Mouse (Mus musculus) G1E (cell line): Measurements from ENCODE around the gene H2-DMb1. TPM values are rescaled to one million over a fixed set of nuclear protein-coding genes. Genes with fewer than 3 reads are reported as not detected.

Experiments
- ATAC-seq: 2 replicates; pipeline ENCODE4 v1.8.0; 2016; ENCODE audit warnings: mild to moderate bottlenecking; ENCODE audit not compliant: insufficient number of reproducible peaks, poor library complexity, low FRiP score, severe bottlenecking; ENCODE audit errors: extremely low read depth
- DNase-seq: peaks from one replicate; pipeline ENCODE4 v3.0.0; 2012; ENCODE audit warnings: low spot score
- H3K27me3 ChIP-seq: 2 replicates; pipeline ENCODE4 v1.6.1; 2012; ENCODE audit warnings: mild to moderate bottlenecking, low read length, inconsistent platforms; ENCODE audit not compliant: insufficient read depth
- H3K36me3 ChIP-seq: replicated peaks from 2 replicates; pipeline ENCODE3; 2012; ENCODE audit warnings: mild to moderate bottlenecking, inconsistent platforms
- H3K4me1 ChIP-seq: 2 replicates; pipeline ENCODE4 v1.6.1; 2012; ENCODE audit warnings: low read depth, low read length, inconsistent platforms, mixed read lengths; ENCODE audit not compliant: insufficient read depth
- H3K4me3 ChIP-seq: 2 replicates; pipeline ENCODE4 v1.5.1; 2012; ENCODE audit warnings: low read depth, mild to moderate bottlenecking, inconsistent platforms, low read length, moderate library complexity, mixed read lengths
- H3K9me3 ChIP-seq: replicated peaks from 2 replicates; pipeline ENCODE4 v1.6.1; 2012; ENCODE audit warnings: inconsistent platforms
- GATA1 ChIP-seq: IDR thresholded peaks from 2 replicates; pipeline ENCODE4 v1.6.1; 2012; ENCODE audit warnings: borderline replicate concordance, low read length, inconsistent platforms, mixed read lengths
- GATA2 ChIP-seq: IDR thresholded peaks from 2 replicates; pipeline ENCODE4 v1.6.1; 2012; ENCODE audit warnings: low read depth, low read length, inconsistent platforms, borderline replicate concordance
- TAL1 ChIP-seq: conservative IDR thresholded peaks from 2 replicates; pipeline ENCODE4 v1.6.1; 2012; ENCODE audit warnings: low read depth, low read length, inconsistent platforms, mixed read lengths
- polyA plus RNA-seq: library from polyadenylated mRNA; stranded (reverse); fragments of >175 nt; gene quantifications from 2 replicates; pipeline ENCODE4 v1.2.3, GENCODE M21; 2012
- total RNA-seq, 2 experiments: library from RNA; stranded (forward) in 1 of 2; stranded (reverse) in 1 of 2; fragments of 200-1000 nt in 1 of 2; fragments of >200 nt in 1 of 2; fragmentation: Nextera tagmentation in 1 of 2; gene quantifications; 2 replicates each; pipeline ENCODE4 v1.2.3; 2014 to 2017

The H2-DMb1 gene
- total and polyA plus RNA-seq, 3 experiments: 0.10 to 0.44 TPM; not detected in 1

GRCm38 (mm10) chr17:34209680-34210079 lies 56.8 kb downstream of the H2-DMb1 start:
- H3K36me3 ChIP-seq: peaks cover 72% of the 10 kb centered on the region
- no peak for DNase-seq
- H3K4me1 ChIP-seq: peaks cover 79% of the 10 kb centered on the region
- H3K27me3 ChIP-seq: no peaks in the 10 kb centered on the region
- no peak for ATAC-seq
- TF ChIP-seq GATA2 (no peak), TAL1 (no peak), GATA1 (no peak)
- no peak overlapping the region for H3K4me3 ChIP-seq
- peaks cover 3% of the 10 kb centered on the region for H3K9me3 ChIP-seq

Other genes with a start within 250 kb of the H2-DMb1 start
Only the 20 nearest of the 32 such genes appear.
- gene Rps18, start 197.1 kb upstream of the H2-DMb1 start, total RNA-seq (2014; fragmentation: Nextera tagmentation): 2,195 and 2,298 TPM in 2 replicates
- gene Rps18, start 197.1 kb upstream of the H2-DMb1 start, total RNA-seq (2017): 1,704 and 1,830 TPM in 2 replicates
- 739 and 1,633 TPM in 2 replicates for gene Rps18, start 197.1 kb upstream of the H2-DMb1 start, polyA plus RNA-seq
- gene H2-K1, start 152.7 kb upstream of the H2-DMb1 start, total RNA-seq (2014; fragmentation: Nextera tagmentation): not detected in 2 replicates
- 0.16 and 0.23 TPM in 2 replicates for gene H2-K1, start 152.7 kb upstream of the H2-DMb1 start, total RNA-seq (2017)
- gene H2-K1, start 152.7 kb upstream of the H2-DMb1 start, polyA plus RNA-seq: 0.58 and 0.74 TPM in 2 replicates
- 8.4 and 9.7 TPM in 2 replicates for gene Ring1, start 128.4 kb upstream of the H2-DMb1 start, total RNA-seq (2014; fragmentation: Nextera tagmentation)
- 10.9 and 13.1 TPM in 2 replicates for gene Ring1, start 128.4 kb upstream of the H2-DMb1 start, total RNA-seq (2017)
- gene Ring1, start 128.4 kb upstream of the H2-DMb1 start, polyA plus RNA-seq: 46.4 and 59.9 TPM in 2 replicates
- gene H2-Ke6, start 125.0 kb upstream of the H2-DMb1 start, total RNA-seq (2014; fragmentation: Nextera tagmentation): 77.5 and 87.1 TPM in 2 replicates
- gene H2-Ke6, start 125.0 kb upstream of the H2-DMb1 start, total RNA-seq (2017): 44.7 and 45.9 TPM in 2 replicates
- 58.6 and 78.0 TPM in 2 replicates for gene H2-Ke6, start 125.0 kb upstream of the H2-DMb1 start, polyA plus RNA-seq
- 16.9 and 17.5 TPM in 2 replicates for gene Slc39a7, start 121.4 kb upstream of the H2-DMb1 start, total RNA-seq (2014; fragmentation: Nextera tagmentation)
- 58.0 and 60.1 TPM in 2 replicates for gene Slc39a7, start 121.4 kb upstream of the H2-DMb1 start, total RNA-seq (2017)
- gene Slc39a7, start 121.4 kb upstream of the H2-DMb1 start, polyA plus RNA-seq: 66.0 and 98.1 TPM in 2 replicates
- gene Rxrb, start 121.3 kb upstream of the H2-DMb1 start, total RNA-seq (2014; fragmentation: Nextera tagmentation): 27.7 and 29.7 TPM in 2 replicates
- 30.5 and 34.7 TPM in 2 replicates for gene Rxrb, start 121.3 kb upstream of the H2-DMb1 start, total RNA-seq (2017)
- gene Rxrb, start 121.3 kb upstream of the H2-DMb1 start, polyA plus RNA-seq: 175 and 211 TPM in 2 replicates
- gene Col11a2, start 113.6 kb upstream of the H2-DMb1 start, total RNA-seq (2014; fragmentation: Nextera tagmentation): 0.45 and 0.92 TPM in 2 replicates
- 0.58 and 1.6 TPM in 2 replicates for gene Col11a2, start 113.6 kb upstream of the H2-DMb1 start, total RNA-seq (2017)
- gene Col11a2, start 113.6 kb upstream of the H2-DMb1 start, polyA plus RNA-seq: 1.9 and 2.3 TPM in 2 replicates
- gene H2-Oa, start 60.7 kb upstream of the H2-DMb1 start, total RNA-seq (2014; fragmentation: Nextera tagmentation): not detected in 2 replicates
- gene H2-Oa, start 60.7 kb upstream of the H2-DMb1 start, total RNA-seq (2017): 0.11 TPM in 1 of 2 replicates, not detected in the other
- not detected in 2 replicates for gene H2-Oa, start 60.7 kb upstream of the H2-DMb1 start, polyA plus RNA-seq
- gene H2-DMa, start 33.5 kb upstream of the H2-DMb1 start, total RNA-seq (2014; fragmentation: Nextera tagmentation): 11.0 and 16.1 TPM in 2 replicates
- gene H2-DMa, start 33.5 kb upstream of the H2-DMb1 start, total RNA-seq (2017): 2.8 and 3.8 TPM in 2 replicates
- 0.62 and 1.3 TPM in 2 replicates for gene H2-DMa, start 33.5 kb upstream of the H2-DMb1 start, polyA plus RNA-seq
- 336 and 447 TPM in 2 replicates for gene Brd2, start 30.4 kb upstream of the H2-DMb1 start, total RNA-seq (2014; fragmentation: Nextera tagmentation)
- gene Brd2, start 30.4 kb upstream of the H2-DMb1 start, total RNA-seq (2017): 214 and 244 TPM in 2 replicates
- 198 and 298 TPM in 2 replicates for gene Brd2, start 30.4 kb upstream of the H2-DMb1 start, polyA plus RNA-seq
- not detected in 2 replicates for gene H2-DMb2, start 9.8 kb upstream of the H2-DMb1 start, total RNA-seq (2014; fragmentation: Nextera tagmentation)
- gene H2-DMb2, start 9.8 kb upstream of the H2-DMb1 start, total RNA-seq (2017): not detected in 2 replicates
- gene H2-DMb2, start 9.8 kb upstream of the H2-DMb1 start, polyA plus RNA-seq: not detected in 2 replicates
- gene Tap1, start 34.5 kb downstream of the H2-DMb1 start, total RNA-seq (2014; fragmentation: Nextera tagmentation): 6.5 and 6.8 TPM in 2 replicates
- gene Tap1, start 34.5 kb downstream of the H2-DMb1 start, total RNA-seq (2017): 7.2 and 11.0 TPM in 2 replicates
- gene Tap1, start 34.5 kb downstream of the H2-DMb1 start, polyA plus RNA-seq: 7.4 and 7.6 TPM in 2 replicates
- not detected in 2 replicates for gene Psmb9, start 34.7 kb downstream of the H2-DMb1 start, total RNA-seq (2014; fragmentation: Nextera tagmentation)
- gene Psmb9, start 34.7 kb downstream of the H2-DMb1 start, total RNA-seq (2017): 3.7 and 4.8 TPM in 2 replicates
- gene Psmb9, start 34.7 kb downstream of the H2-DMb1 start, polyA plus RNA-seq: 1.5 and 1.9 TPM in 2 replicates
- not detected in 2 replicates for gene Psmb8, start 44.6 kb downstream of the H2-DMb1 start, total RNA-seq (2014; fragmentation: Nextera tagmentation)
- gene Psmb8, start 44.6 kb downstream of the H2-DMb1 start, total RNA-seq (2017): 0.06 and 0.11 TPM in 2 replicates
- gene Psmb8, start 44.6 kb downstream of the H2-DMb1 start, polyA plus RNA-seq: 0.15 and 0.25 TPM in 2 replicates
- gene Tap2, start 50.5 kb downstream of the H2-DMb1 start, total RNA-seq (2014; fragmentation: Nextera tagmentation): 7.8 and 8.7 TPM in 2 replicates
- 12.0 and 13.4 TPM in 2 replicates for gene Tap2, start 50.5 kb downstream of the H2-DMb1 start, total RNA-seq (2017)
- gene Tap2, start 50.5 kb downstream of the H2-DMb1 start, polyA plus RNA-seq: 56.4 and 58.9 TPM in 2 replicates
- not detected in 2 replicates for gene H2-Ob, start 85.8 kb downstream of the H2-DMb1 start, total RNA-seq (2014; fragmentation: Nextera tagmentation)
- 0.11 TPM in 1 of 2 replicates, not detected in the other for gene H2-Ob, start 85.8 kb downstream of the H2-DMb1 start, total RNA-seq (2017)
- gene H2-Ob, start 85.8 kb downstream of the H2-DMb1 start, polyA plus RNA-seq: not detected in 2 replicates
- gene H2-Ab1, start 104.6 kb downstream of the H2-DMb1 start, total RNA-seq (2014; fragmentation: Nextera tagmentation): not detected in 2 replicates
- gene H2-Ab1, start 104.6 kb downstream of the H2-DMb1 start, total RNA-seq (2017): 0.27 and 0.29 TPM in 2 replicates
- gene H2-Ab1, start 104.6 kb downstream of the H2-DMb1 start, polyA plus RNA-seq: 0.07 and 0.11 TPM in 2 replicates
- gene H2-Aa, start 134.8 kb downstream of the H2-DMb1 start, total RNA-seq (2014; fragmentation: Nextera tagmentation): not detected in 2 replicates
- 0.06 TPM in 1 of 2 replicates, not detected in the other for gene H2-Aa, start 134.8 kb downstream of the H2-DMb1 start, total RNA-seq (2017)
- gene H2-Aa, start 134.8 kb downstream of the H2-DMb1 start, polyA plus RNA-seq: not detected in 2 replicates
- not detected in 2 replicates for gene H2-Eb1, start 152.8 kb downstream of the H2-DMb1 start, total RNA-seq (2014; fragmentation: Nextera tagmentation)
- gene H2-Eb1, start 152.8 kb downstream of the H2-DMb1 start, total RNA-seq (2017): 0.12 TPM in 1 of 2 replicates, not detected in the other
- gene H2-Eb1, start 152.8 kb downstream of the H2-DMb1 start, polyA plus RNA-seq: not detected in 2 replicates
- not detected in 2 replicates for gene H2-Eb2, start 172.6 kb downstream of the H2-DMb1 start, total RNA-seq (2014; fragmentation: Nextera tagmentation)
- 0.05 and 0.06 TPM in 2 replicates for gene H2-Eb2, start 172.6 kb downstream of the H2-DMb1 start, total RNA-seq (2017)
- not detected in 2 replicates for gene H2-Eb2, start 172.6 kb downstream of the H2-DMb1 start, polyA plus RNA-seq